Mouse (Mus musculus) forebrain, embryonic 14.5 days (tissue): ENCODE results near the gene Rfx5. TPM values are rescaled to one million over a fixed set of nuclear protein-coding genes. Genes with fewer than 3 reads are reported as not detected.
A peak's percentile ranks its signal among the peaks of the same experiment; 100 is the strongest.

Experiments used
- ATAC-seq: fragments of 200-750 bp; cut with Nextera tagmentation; 2 replicates; pipeline ENCODE4 v1.8.0; 2017; ENCODE audit warnings: mild to moderate bottlenecking, moderate library complexity
- DNase-seq: peaks from one replicate; pipeline ENCODE4 v3.0.0-alpha.2; 2015; ENCODE audit warnings: low spot score
- H3K27ac ChIP-seq: fragments of 300-500 bp; sonication (generic); 2 replicates; pipeline ENCODE4 v1.5.1; 2014; ENCODE audit warnings: low read depth, mild to moderate bottlenecking, control low read depth, low read length, moderate library complexity
- H3K27me3 ChIP-seq: fragments of 300-500 bp; sonication (generic); replicated peaks from 2 replicates; pipeline ENCODE4 v1.6.1; 2014; ENCODE audit warnings: low read length, control low read depth, mixed read lengths; ENCODE audit not compliant: control insufficient read depth, insufficient read depth
- H3K36me3 ChIP-seq: fragments of 300-500 bp; sonication (generic); 2 replicates; pipeline ENCODE4 v1.6.1; 2014; ENCODE audit warnings: low read length, control low read depth; ENCODE audit not compliant: control insufficient read depth, insufficient read depth
- H3K4me1 ChIP-seq: fragments of 300-500 bp; sonication (generic); 2 replicates; pipeline ENCODE4 v1.6.1; 2014; ENCODE audit warnings: antibody characterized with exemption, low read length, control low read depth; ENCODE audit not compliant: control insufficient read depth, insufficient read depth
- H3K4me2 ChIP-seq: fragments of 300-500 bp; sonication (generic); 2 replicates; pipeline ENCODE4 v1.6.1; 2014; ENCODE audit warnings: mild to moderate bottlenecking, control low read depth, low read length
- H3K4me3 ChIP-seq: fragments of 300-500 bp; sonication (generic); 2 replicates; pipeline ENCODE4 v1.5.1; 2014; ENCODE audit warnings: low read depth, low read length, control low read depth
- H3K9ac ChIP-seq: fragments of 300-500 bp; sonication (generic); 2 replicates; pipeline ENCODE4 v1.6.1; 2014; ENCODE audit warnings: mild to moderate bottlenecking, low read length, control low read depth, moderate library complexity
- H3K9me3 ChIP-seq: fragments of 300-500 bp; sonication (generic); replicated peaks from 2 replicates; pipeline ENCODE4 v1.6.1; 2016; ENCODE audit warnings: low read length, control low read depth, mixed read lengths; ENCODE audit not compliant: control insufficient read depth
- WGBS: fragments of 180-500 bp; shearing (Covaris S2); extraction: QIAGEN DNeasy Blood & Tissue Kit; methylation state at CpG from one replicate; pipeline ENCODE4 v1.1.7; 2014; 5-methylcytosine and 5-hydroxymethylcytosine counted together
- microRNA-seq: library from miRNA; unstranded; fragments of <30 nt; microRNA quantifications from one replicate; pipeline ENCODE4, GENCODE M21; 2016
- polyA plus RNA-seq: library from polyadenylated mRNA; unstranded; fragments of >200 nt; fragmentation: Nextera tagmentation; extraction: Ambion mirVana; gene quantifications from 2 replicates; pipeline ENCODE4 v1.2.1, GENCODE M21; 2014

Rfx5 gene
- polyA plus RNA-seq, 1 experiment from 2014 or later: 5.6 TPM

GRCm38 (mm10) chr3:95002569-95002968 is 48.7 kb downstream of the Rfx5 start:
- ATAC-seq (0 out of 2 replicates have a peak, but pooled peaks have one; percentile 38), DNase-seq (peak; percentile 36)
- no peaks in the 10 kb centered on the region for H3K9me3 ChIP-seq
- H3K4me2 ChIP-seq: no peak overlapping the region
- peaks cover 93% of the 10 kb centered on the region for H3K36me3 ChIP-seq
- H3K27ac ChIP-seq: no peak overlapping the region
- no peak overlapping the region for H3K9ac ChIP-seq
- no peaks in the 10 kb centered on the region for H3K27me3 ChIP-seq
- 33% methylated on average over 4 of the region's 4 CpGs for WGBS
- no peak overlapping the region for H3K4me3 ChIP-seq
- H3K4me1 ChIP-seq: no peaks in the 10 kb centered on the region

- no peak overlapping the region for H3K9ac ChIP-seq
- H3K9me3 ChIP-seq: no peaks in the 10 kb centered on the region
- DNase-seq (no peak), ATAC-seq (no peak)
- no peaks in the 10 kb centered on the region for H3K27me3 ChIP-seq
- H3K4me3 ChIP-seq: no peak overlapping the region
- H3K4me2 ChIP-seq: no peak overlapping the region
- H3K27ac ChIP-seq: no peak overlapping the region
- no peaks in the 10 kb centered on the region for H3K4me1 ChIP-seq
- peaks cover 93% of the 10 kb centered on the region for H3K36me3 ChIP-seq
Measured at GRCm38 (mm10) chr3:95003273-95003672, 49.4 kb downstream of the Rfx5 start.

- ATAC-seq: no peak
Measured at GRCm38 (mm10) chr3:95005651-95006050, 51.8 kb downstream of the Rfx5 start.

GRCm38 (mm10) chr3:95007706-95008105 is 53.8 kb downstream of the Rfx5 start:
- Histone ChIP-seq H3K4me2 (no peak overlapping the region), H3K9ac (no peak overlapping the region), H3K27ac (no peak overlapping the region), H3K4me3 (no peak overlapping the region), H3K27me3 (no peaks in the 10 kb centered on the region), H3K36me3 (peaks cover 94% of the 10 kb centered on the region), H3K4me1 (no peaks in the 10 kb centered on the region), H3K9me3 (no peaks in the 10 kb centered on the region)
- DNase-seq: no peak
- WGBS: 89% methylated on average over 9 of the region's 9 CpGs
- ATAC-seq: no peak

More at GRCm38 (mm10) chr3:95005651-95006050, 51.8 kb downstream of the Rfx5 start:
- H3K4me3 ChIP-seq: no peak overlapping the region
- no peaks in the 10 kb centered on the region for H3K27me3 ChIP-seq
- DNase-seq: no peak
- no peak overlapping the region for H3K9ac ChIP-seq
- H3K36me3 ChIP-seq: peaks cover 94% of the 10 kb centered on the region
- no peaks in the 10 kb centered on the region for H3K4me1 ChIP-seq
- WGBS: 93% methylated on average over 3 of the region's 3 CpGs
- no peak overlapping the region for H3K27ac ChIP-seq
- no peak overlapping the region for H3K4me2 ChIP-seq
- H3K9me3 ChIP-seq: no peaks in the 10 kb centered on the region

GRCm38 (mm10) chr3:95010396-95010795 is 56.5 kb downstream of the Rfx5 start:
- peaks cover 67% of the 10 kb centered on the region for H3K36me3 ChIP-seq

More at GRCm38 (mm10) chr3:95010396-95010795, 56.5 kb downstream of the Rfx5 start:
- H3K4me2 ChIP-seq: no peak overlapping the region
- DNase-seq: no peak
- WGBS: 91% methylated on average over 7 of the region's 7 CpGs
- H3K4me3 ChIP-seq: no peak overlapping the region
- H3K9me3 ChIP-seq: no peaks in the 10 kb centered on the region
- no peak overlapping the region for H3K9ac ChIP-seq
- no peak for ATAC-seq
- H3K4me1 ChIP-seq: peaks cover 9% of the 10 kb centered on the region
- H3K27ac ChIP-seq: no peak overlapping the region
- H3K27me3 ChIP-seq: no peaks in the 10 kb centered on the region

Small RNAs within 50 kb of the gene (microRNA-seq; reads per million reads assigned to microRNA genes)
- 0.79 reads per million for gene Mir7013

Other genes with a start within 250 kb of the Rfx5 start
- 1.9 and 2.9 TPM in 2 replicates for gene Cgn, start 167.6 kb upstream of the Rfx5 start, polyA plus RNA-seq
- 22.0 and 23.4 TPM in 2 replicates for gene Pogz, start 116.5 kb upstream of the Rfx5 start, polyA plus RNA-seq
- 438 and 518 TPM in 2 replicates for gene Psmb4, start 67.1 kb upstream of the Rfx5 start, polyA plus RNA-seq
- gene Selenbp1, start 21.0 kb upstream of the Rfx5 start, polyA plus RNA-seq: 10.0 TPM in 2 replicates
- gene Pi4kb, start 20.7 kb downstream of the Rfx5 start, polyA plus RNA-seq: 28.8 and 31.0 TPM in 2 replicates
- 16.4 and 21.8 TPM in 2 replicates for gene Zfp687, start 61.4 kb downstream of the Rfx5 start, polyA plus RNA-seq
- gene Psmd4, start 88.5 kb downstream of the Rfx5 start, polyA plus RNA-seq: 293 and 334 TPM in 2 replicates
- 14.2 and 16.4 TPM in 2 replicates for gene Pip5k1a, start 152.9 kb downstream of the Rfx5 start, polyA plus RNA-seq
- 225 and 235 TPM in 2 replicates for gene Vps72, start 156.9 kb downstream of the Rfx5 start, polyA plus RNA-seq
- 0.55 and 0.83 TPM in 2 replicates for gene Tmod4, start 170.4 kb downstream of the Rfx5 start, polyA plus RNA-seq
- gene Scnm1, start 179.9 kb downstream of the Rfx5 start, polyA plus RNA-seq: 99.6 and 107 TPM in 2 replicates
- gene Lysmd1, start 180.0 kb downstream of the Rfx5 start, polyA plus RNA-seq: 31.4 and 31.8 TPM in 2 replicates
- 2.6 and 2.9 TPM in 2 replicates for gene Tnfaip8l2, start 188.3 kb downstream of the Rfx5 start, polyA plus RNA-seq
- 22.8 and 25.2 TPM in 2 replicates for gene Sema6c, start 206.4 kb downstream of the Rfx5 start, polyA plus RNA-seq